Mouse (Mus musculus) layer of hippocampus, adult 9-10 months (tissue): ENCODE measurements at regions not wholly inside any gene's neighbourhood (a gene's known extent, or its start where the extent isn't known, plus 50 kb on each side); places are given as distances from the start of the nearest gene placed in this dataset.

Experiments used
- DNase-seq: peaks from one replicate; pipeline ENCODE4 v3.0.0; 2022; ENCODE audit warnings: low spot score

- peak; percentile 20 for DNase-seq
These were observed 110.5 kb downstream of the Rergl start for GRCm38 (mm10) chr6:139391307-139391706.

GRCm38 (mm10) chr6:139350939-139351338 lies 150.8 kb downstream of the Rergl start:
- DNase-seq, result no peak

GRCm38 (mm10) chr6:139325226-139325625 lies 176.6 kb downstream of the Rergl start:
- no peak for DNase-seq

- DNase-seq, result no peak
These were observed 194.1 kb downstream of the Rergl start for GRCm38 (mm10) chr6:139307651-139308050.

GRCm38 (mm10) chr6:139304306-139304705 lies 197.5 kb downstream of the Rergl start:
- DNase-seq, result no peak

GRCm38 (mm10) chr6:139295701-139296100 lies 206.1 kb downstream of the Rergl start:
- DNase-seq, result no peak

GRCm38 (mm10) chr6:139279093-139279492 lies 222.7 kb downstream of the Rergl start:
- no peak for DNase-seq

GRCm38 (mm10) chr6:139275512-139275911 lies 226.3 kb downstream of the Rergl start:
- DNase-seq, result no peak

- no peak for DNase-seq
These were observed 248.1 kb downstream of the Rergl start for GRCm38 (mm10) chr6:139253704-139254103.

GRCm38 (mm10) chr6:139248920-139249547 lies 252.7 kb downstream of the Rergl start:
- DNase-seq, result peak; percentile 33

- no peak for DNase-seq
These were observed 275.6 kb downstream of the Rergl start for GRCm38 (mm10) chr6:139226127-139226526.

- DNase-seq, result no peak
These were observed 287.3 kb downstream of the Rergl start for GRCm38 (mm10) chr6:139214488-139214887.

GRCm38 (mm10) chr6:139210256-139210655 lies 291.5 kb downstream of the Rergl start:
- no peak for DNase-seq

- DNase-seq, result no peak
These were observed 303.2 kb downstream of the Rergl start for GRCm38 (mm10) chr6:139198601-139199000.

GRCm38 (mm10) chr6:139186431-139186830 lies 315.3 kb downstream of the Rergl start:
- no peak for DNase-seq

GRCm38 (mm10) chr6:139160352-139160751 lies 341.4 kb downstream of the Rergl start:
- DNase-seq, result no peak

- peak; percentile 3 for DNase-seq
These were observed 342.0 kb downstream of the Rergl start for GRCm38 (mm10) chr6:139159741-139160140.

GRCm38 (mm10) chr6:139154802-139155201 lies 347.0 kb downstream of the Rergl start:
- no peak for DNase-seq

GRCm38 (mm10) chr6:139135693-139136092 lies 366.1 kb downstream of the Rergl start:
- DNase-seq, result no peak

- DNase-seq, result no peak
These were observed 369.6 kb downstream of the Rergl start for GRCm38 (mm10) chr6:139132083-139132679.

GRCm38 (mm10) chr6:139108263-139108662 lies 393.5 kb downstream of the Rergl start:
- DNase-seq, result no peak

- DNase-seq, result no peak
These were observed 398.4 kb downstream of the Rergl start for GRCm38 (mm10) chr6:139103397-139103796.

GRCm38 (mm10) chr6:139099273-139099672 lies 402.5 kb downstream of the Rergl start:
- no peak for DNase-seq

GRCm38 (mm10) chr6:139075433-139075832 lies 417.1 kb upstream of the Igbp1b start:
- no peak for DNase-seq
